Mouse (Mus musculus) stomach, postnatal 0 days (tissue): ENCODE data around the gene BB287469.
"Not testable (repeated sequence)": the region's sequence is repeated elsewhere in the genome, so short reads cannot be mapped to it uniquely, and the experiment has no call there.

ENCODE experiments used
- CTCF ChIP-seq: IDR thresholded peaks from 2 replicates; pipeline ENCODE4 v1.5.1; 2016; ENCODE audit warnings: antibody characterized with exemption, low read depth, mild to moderate bottlenecking, moderate library complexity
- EP300 ChIP-seq: optimal IDR thresholded peaks from 2 replicates; pipeline ENCODE3; 2016; ENCODE audit warnings: antibody characterized with exemption

DNA sequence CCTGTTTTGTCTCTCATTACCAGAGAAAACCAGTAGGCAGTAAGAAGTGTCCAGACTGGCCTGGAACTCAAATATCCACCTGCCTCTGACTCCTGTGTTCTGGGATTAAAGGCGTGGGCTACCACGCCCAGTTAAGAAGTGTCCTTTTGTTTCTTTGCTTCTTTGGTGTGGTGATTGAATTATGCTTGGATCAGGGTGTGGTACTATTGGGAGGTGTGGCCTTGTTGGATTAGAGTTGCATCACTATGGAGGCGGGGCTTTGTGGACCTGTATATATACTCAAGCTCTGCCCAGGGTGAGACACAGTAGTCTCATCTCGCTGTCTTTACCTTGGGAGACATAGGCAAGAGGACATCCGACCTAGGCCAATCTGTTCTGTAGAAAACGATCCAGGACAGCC, at the start of gene BB287469:
- not testable (repeated sequence) for TF ChIP-seq CTCF, EP300
